Mouse (Mus musculus) liver, embryonic 16.5 days (tissue): ENCODE measurements at regions not wholly inside any gene's neighbourhood (a gene's known extent, or its start where the extent isn't known, plus 50 kb on each side); places are given as distances from the start of the nearest gene placed in this dataset.
A peak's percentile ranks its signal among the peaks of the same experiment; 100 is the strongest.

ENCODE experiments used
- ATAC-seq: fragments of 200-750 bp; cut with Nextera tagmentation; 2 replicates; pipeline ENCODE4 v1.8.0; 2017; ENCODE audit warnings: low read depth, mild to moderate bottlenecking, moderate number of reproducible peaks, moderate library complexity
- H3K27ac ChIP-seq: fragments of 300-500 bp; sonication (generic); 2 replicates; pipeline ENCODE4 v1.5.1; 2014; ENCODE audit warnings: mild to moderate bottlenecking, low read length
- H3K27me3 ChIP-seq: fragments of 300-500 bp; sonication (generic); 2 replicates; pipeline ENCODE4 v1.6.1; 2014; ENCODE audit warnings: low read depth, low read length, mixed read lengths; ENCODE audit not compliant: control insufficient read depth, insufficient read depth
- H3K36me3 ChIP-seq: fragments of 300-500 bp; sonication (generic); 2 replicates; pipeline ENCODE4 v1.6.1; 2014; ENCODE audit warnings: mild to moderate bottlenecking; ENCODE audit not compliant: control insufficient read depth, insufficient read depth
- H3K4me1 ChIP-seq: fragments of 300-500 bp; sonication (generic); 2 replicates; pipeline ENCODE4 v1.6.1; 2014; ENCODE audit warnings: low read depth, low read length, mixed read lengths; ENCODE audit not compliant: control insufficient read depth
- H3K4me2 ChIP-seq: fragments of 300-500 bp; sonication (generic); 2 replicates; pipeline ENCODE4 v1.6.1; 2014; ENCODE audit warnings: low read depth, low read length, mixed read lengths
- H3K4me3 ChIP-seq: fragments of 300-500 bp; sonication (generic); 2 replicates; pipeline ENCODE4 v1.5.1; 2014; ENCODE audit warnings: low read depth, mild to moderate bottlenecking, low read length
- H3K9ac ChIP-seq: fragments of 300-500 bp; sonication (generic); 2 replicates; pipeline ENCODE4 v1.6.1; 2014; ENCODE audit warnings: low read depth, low read length
- H3K9me3 ChIP-seq: fragments of 300-500 bp; sonication (generic); replicated peaks from 2 replicates; pipeline ENCODE4 v1.6.1; 2016; ENCODE audit warnings: low read length; ENCODE audit not compliant: control insufficient read depth
- WGBS: fragments of 180-500 bp; shearing (Covaris S2); extraction: QIAGEN DNeasy Blood & Tissue Kit; methylation state at CpG from one replicate; pipeline ENCODE4 v1.1.7; 2014; ENCODE audit not compliant: insufficient replicate concordance; 5-methylcytosine and 5-hydroxymethylcytosine counted together

DNA sequence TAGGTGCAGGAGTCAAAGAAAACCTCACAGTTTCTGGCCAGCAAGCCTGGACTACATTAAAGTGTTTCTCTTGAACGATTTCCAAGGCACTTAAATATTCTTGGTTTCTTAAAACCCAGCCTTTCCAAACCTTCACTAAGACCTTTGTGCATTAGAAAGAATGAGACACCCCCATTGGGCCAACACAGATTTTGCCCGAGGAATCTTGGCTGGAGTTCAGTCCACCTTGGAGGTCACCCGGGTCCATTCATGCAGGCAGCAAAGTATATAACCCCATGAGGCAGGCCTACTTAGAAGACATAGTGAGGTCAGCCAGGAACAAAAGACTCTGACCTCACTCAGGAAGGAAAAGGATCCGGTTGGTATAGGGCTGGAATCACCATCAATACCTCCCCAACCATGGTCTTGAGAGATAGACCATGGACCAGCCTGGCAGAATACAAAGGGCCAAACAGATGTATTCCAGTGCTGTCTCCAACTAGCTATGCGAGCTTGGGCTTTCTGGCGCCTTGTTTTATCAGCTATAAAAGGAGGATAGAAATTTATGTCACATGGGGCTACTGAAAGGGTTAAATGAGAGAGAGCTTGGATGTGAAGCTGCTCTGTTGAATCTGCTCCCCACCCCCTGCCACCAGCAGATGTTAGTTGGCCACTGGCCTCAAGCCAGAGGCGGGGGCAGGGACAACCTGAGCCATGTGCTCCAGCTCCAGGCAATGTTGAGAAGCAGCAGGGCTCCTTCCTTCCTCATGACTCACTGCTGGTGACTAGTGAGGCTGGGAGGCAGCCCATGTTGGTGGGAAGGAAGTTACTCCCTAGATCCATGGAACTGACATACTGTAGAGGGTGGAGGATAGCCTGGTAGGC is 181.9 kb upstream of the Ncam1 start:
- no peak for ATAC-seq
- no peak overlapping the region for H3K4me2 ChIP-seq
- no peak overlapping the region for H3K9ac ChIP-seq
- no peaks in the 10 kb centered on the region for H3K4me1 ChIP-seq
- H3K4me3 ChIP-seq: no peak overlapping the region
- H3K27me3 ChIP-seq: no peaks in the 10 kb centered on the region
- no peak overlapping the region for H3K27ac ChIP-seq
- H3K36me3 ChIP-seq: no peaks in the 10 kb centered on the region
- no peaks in the 10 kb centered on the region for H3K9me3 ChIP-seq
- 35% methylated on average over 7 of the region's 7 CpGs for WGBS

DNA sequence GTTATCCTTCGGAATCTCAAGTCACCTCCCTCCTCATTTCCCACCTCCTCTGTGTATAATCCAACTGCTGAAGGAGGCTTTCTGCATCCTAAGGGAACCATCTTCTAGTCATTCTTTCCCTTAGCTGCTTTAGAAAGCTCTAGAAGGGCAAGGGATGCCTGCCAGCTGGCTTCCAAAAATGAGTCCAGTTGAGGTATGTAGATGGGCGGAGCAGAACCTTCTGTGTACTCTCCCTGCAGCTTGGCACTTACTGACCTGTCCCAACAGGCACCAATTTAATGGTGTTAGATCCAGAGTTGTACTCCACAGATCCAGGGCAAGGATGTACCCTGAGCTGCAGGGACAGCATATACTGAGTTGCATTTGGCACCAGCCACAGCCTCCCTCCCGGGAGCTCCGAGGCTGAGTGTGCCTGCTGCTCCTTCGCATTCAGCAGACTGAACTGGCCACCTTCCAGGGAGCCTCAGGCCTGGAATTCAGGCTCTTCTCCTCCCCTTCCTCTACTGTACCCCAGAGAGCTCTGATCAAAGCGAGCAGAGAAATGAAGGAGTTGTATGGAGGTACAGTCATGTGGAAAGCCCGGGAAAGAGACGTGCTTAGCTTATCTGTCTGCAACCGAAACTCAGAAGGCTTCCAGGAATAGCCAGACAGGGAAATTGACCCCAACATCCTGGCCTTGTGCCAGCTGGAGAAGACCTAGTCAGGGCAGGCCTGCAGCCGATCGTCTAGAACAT is 177.4 kb upstream of the Ncam1 start:
- no peak overlapping the region for H3K9ac ChIP-seq

DNA sequence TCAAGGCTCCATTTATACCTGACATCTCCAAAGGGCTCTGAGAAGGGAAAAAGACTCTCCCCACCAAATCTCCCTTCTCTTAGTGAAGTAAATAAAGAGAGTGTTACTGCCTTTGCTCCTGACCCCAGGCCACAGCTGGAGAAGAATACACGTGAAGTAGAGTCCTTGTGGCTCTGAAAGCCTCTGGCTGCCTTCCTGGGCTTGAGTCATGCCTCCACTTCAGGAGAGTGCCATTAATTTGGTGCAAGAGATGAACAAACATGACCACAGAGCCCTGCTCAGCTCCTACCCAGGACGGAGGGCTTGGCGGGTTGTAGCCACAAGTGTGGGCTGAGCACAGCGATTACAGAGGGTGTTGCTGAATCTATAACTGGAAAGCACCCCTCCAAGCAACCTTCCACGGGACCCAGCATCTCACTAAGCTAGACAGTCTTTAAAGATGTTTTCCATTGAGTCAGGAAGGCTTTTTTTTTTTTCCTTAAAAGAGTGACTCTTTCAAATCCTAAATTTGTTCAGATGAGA is 175.3 kb upstream of the Ncam1 start:
- no peaks in the 10 kb centered on the region for H3K27me3 ChIP-seq
- no peaks in the 10 kb centered on the region for H3K9me3 ChIP-seq
- no peaks in the 10 kb centered on the region for H3K4me1 ChIP-seq
- no peak for ATAC-seq
- H3K9ac ChIP-seq: no peak overlapping the region
- no peak overlapping the region for H3K4me2 ChIP-seq
- H3K4me3 ChIP-seq: no peak overlapping the region
- 57% methylated on average over 5 of the region's 5 CpGs for WGBS
- no peaks in the 10 kb centered on the region for H3K36me3 ChIP-seq
- H3K27ac ChIP-seq: no peak overlapping the region

More for the DNA sequence above, 177.4 kb upstream of the Ncam1 start:
- no peaks in the 10 kb centered on the region for H3K27me3 ChIP-seq
- no peak overlapping the region for H3K4me2 ChIP-seq
- H3K4me1 ChIP-seq: no peaks in the 10 kb centered on the region
- no peaks in the 10 kb centered on the region for H3K36me3 ChIP-seq
- 40% methylated on average over 11 of the region's 11 CpGs for WGBS
- no peaks in the 10 kb centered on the region for H3K9me3 ChIP-seq
- H3K4me3 ChIP-seq: no peak overlapping the region
- peak; percentile 21; the same call in 1 of the 2 replicates for ATAC-seq
- H3K27ac ChIP-seq: no peak overlapping the region

DNA sequence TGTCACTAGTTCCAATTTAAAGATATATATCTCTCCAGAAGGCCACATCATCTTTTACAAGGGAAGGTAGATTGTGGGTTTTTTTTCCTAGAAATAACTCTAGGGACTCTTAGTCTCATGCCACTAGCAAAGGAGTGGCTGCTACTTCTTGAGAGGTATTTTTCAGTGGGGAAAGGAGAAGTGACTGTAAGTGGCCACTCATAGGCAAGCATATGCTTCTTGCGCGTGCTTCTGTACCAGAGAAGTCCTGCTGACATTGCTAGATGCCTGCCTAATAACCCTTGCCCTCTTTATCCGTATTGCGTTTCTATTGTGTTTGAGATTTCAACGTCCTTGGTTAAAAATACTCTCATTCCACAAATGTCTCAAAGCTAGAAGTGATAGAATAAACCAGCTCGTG is 170.7 kb upstream of the Ncam1 start:
- no peak overlapping the region for H3K27ac ChIP-seq
- no peak overlapping the region for H3K9ac ChIP-seq
- H3K27me3 ChIP-seq: no peaks in the 10 kb centered on the region
- no peak for ATAC-seq
- H3K4me2 ChIP-seq: no peak overlapping the region
- no peaks in the 10 kb centered on the region for H3K36me3 ChIP-seq
- no peaks in the 10 kb centered on the region for H3K4me1 ChIP-seq
- H3K4me3 ChIP-seq: no peak overlapping the region
- no peaks in the 10 kb centered on the region for H3K9me3 ChIP-seq
- 67% methylated on average over 6 of the region's 6 CpGs for WGBS

DNA sequence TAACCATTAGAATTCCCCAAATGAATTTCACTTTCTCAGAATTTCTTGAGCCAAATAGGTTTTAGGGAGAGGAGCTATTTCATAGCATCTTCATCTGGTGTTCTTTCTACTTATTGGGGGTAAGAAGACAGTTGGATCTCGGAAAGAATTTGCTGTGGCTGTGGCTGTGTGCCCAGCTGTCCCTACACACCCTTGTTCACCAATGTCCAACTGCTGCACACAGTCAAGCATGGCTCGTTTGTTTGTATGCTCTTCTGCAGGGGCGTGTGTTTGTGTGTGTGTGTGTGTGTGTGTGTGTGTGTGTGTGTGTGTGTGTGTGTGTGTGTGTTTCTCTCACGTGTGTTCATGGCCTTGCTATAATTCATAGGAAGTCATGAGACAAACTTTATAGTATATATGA is 165.9 kb upstream of the Ncam1 start:
- Histone ChIP-seq H3K4me1 (no peaks in the 10 kb centered on the region), H3K9ac (no peak overlapping the region), H3K36me3 (no peaks in the 10 kb centered on the region), H3K4me3 (no peak overlapping the region), H3K27me3 (no peaks in the 10 kb centered on the region), H3K9me3 (no peaks in the 10 kb centered on the region), H3K4me2 (no peak overlapping the region), H3K27ac (no peak overlapping the region)
- ATAC-seq: no peak
- WGBS: 49% methylated on average over 4 of the region's 4 CpGs

DNA sequence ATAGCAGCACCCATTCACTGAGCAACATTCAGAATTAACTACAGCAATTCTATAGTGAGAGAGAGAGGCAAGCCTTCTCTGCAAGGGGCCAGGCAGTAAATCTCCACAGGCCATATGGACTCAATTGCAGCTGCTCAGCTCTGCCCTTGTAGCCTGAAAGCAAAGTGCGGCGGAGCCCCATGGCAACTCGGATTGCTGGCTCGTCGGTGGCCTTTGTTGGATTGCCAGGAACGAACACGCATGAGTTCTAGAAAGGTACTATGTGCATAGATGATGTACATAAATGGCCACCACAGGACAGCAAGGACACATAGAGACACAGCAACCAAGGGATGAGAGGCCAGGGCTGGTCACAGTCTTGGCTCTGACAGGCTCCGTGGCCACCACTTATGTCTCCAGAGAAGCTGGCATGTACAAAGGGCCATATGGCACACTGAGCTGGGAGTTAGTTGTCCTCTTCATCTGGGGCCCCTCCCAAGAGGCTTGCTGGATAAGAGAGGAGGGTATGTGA is 163.9 kb upstream of the Ncam1 start:
- no peak for ATAC-seq
- Histone ChIP-seq H3K9me3 (no peaks in the 10 kb centered on the region), H3K4me1 (no peaks in the 10 kb centered on the region), H3K4me2 (no peak overlapping the region), H3K9ac (no peak overlapping the region), H3K27me3 (no peaks in the 10 kb centered on the region), H3K4me3 (no peak overlapping the region), H3K27ac (no peak overlapping the region), H3K36me3 (no peaks in the 10 kb centered on the region)
- WGBS: 67% methylated on average over 8 of the region's 8 CpGs

DNA sequence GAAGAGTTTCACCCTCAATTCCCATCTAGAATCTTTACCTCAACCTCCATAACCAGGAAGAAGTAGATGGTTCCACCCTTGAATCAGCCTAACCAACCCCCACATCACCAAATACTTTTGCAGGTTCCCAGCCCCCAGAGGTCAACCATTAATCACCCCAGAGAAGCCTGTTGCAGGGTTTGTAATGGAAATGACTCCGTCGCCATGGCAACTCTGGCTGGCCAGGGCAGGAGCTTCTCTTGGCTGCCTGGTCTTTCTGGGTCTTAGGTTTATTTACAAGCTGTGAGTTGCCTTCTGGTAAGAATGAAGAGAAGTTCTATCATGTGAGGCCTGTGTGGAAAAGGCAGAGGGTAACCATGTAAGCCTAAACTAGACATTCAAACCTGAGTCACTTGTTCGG is 163.2 kb upstream of the Ncam1 start:
- H3K4me2 ChIP-seq: no peak overlapping the region
- 41% methylated on average over 3 of the region's 3 CpGs for WGBS
- no peaks in the 10 kb centered on the region for H3K27me3 ChIP-seq
- H3K36me3 ChIP-seq: no peaks in the 10 kb centered on the region
- no peak for ATAC-seq
- no peak overlapping the region for H3K4me3 ChIP-seq
- no peaks in the 10 kb centered on the region for H3K4me1 ChIP-seq
- H3K27ac ChIP-seq: no peak overlapping the region
- H3K9ac ChIP-seq: no peak overlapping the region
- no peaks in the 10 kb centered on the region for H3K9me3 ChIP-seq

DNA sequence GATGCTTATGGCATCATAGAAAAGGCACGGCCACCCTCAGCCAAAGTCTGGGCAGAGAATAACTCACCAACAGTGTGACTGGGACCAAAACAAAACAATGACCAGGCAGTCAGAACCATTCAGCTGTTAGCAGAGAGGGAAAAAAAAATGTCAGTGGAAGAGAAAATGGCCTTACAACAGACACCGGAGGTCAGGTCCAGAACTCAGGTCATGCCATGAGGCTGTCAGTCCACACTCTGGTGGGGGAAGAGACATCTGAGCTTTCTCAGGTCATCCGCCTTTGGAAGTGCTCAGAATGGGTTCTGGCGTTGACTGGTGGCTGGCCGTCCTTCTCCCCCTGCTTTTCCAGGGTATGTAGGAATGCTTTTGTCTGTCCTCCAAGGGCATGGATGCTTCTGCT is 162.6 kb upstream of the Ncam1 start:
- Histone ChIP-seq H3K4me3 (no peak overlapping the region), H3K27me3 (no peaks in the 10 kb centered on the region), H3K9me3 (no peaks in the 10 kb centered on the region), H3K27ac (no peak overlapping the region), H3K36me3 (no peaks in the 10 kb centered on the region), H3K9ac (no peak overlapping the region), H3K4me2 (no peak overlapping the region), H3K4me1 (no peaks in the 10 kb centered on the region)
- WGBS: 73% methylated on average over 5 of the region's 5 CpGs
- ATAC-seq: no peak

DNA sequence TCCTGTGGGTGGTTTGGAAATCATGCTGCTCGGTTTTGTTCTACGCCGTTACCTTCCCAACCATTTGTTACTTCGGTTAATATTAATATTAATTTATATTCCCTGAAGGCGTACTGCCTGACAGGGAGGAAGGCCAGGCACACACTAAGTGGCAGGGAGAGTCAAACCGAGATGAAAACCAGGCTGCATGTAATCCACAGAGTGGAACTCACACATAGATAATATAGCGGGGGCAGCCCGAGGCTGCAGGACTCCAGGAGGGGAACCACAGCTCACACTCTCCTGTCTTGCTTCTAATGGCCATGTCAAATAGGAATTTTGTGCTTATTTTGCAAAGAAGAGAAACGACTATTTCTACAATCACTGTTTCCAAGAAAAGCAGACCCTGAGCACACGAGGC is 161.3 kb upstream of the Ncam1 start:
- Histone ChIP-seq H3K36me3 (no peaks in the 10 kb centered on the region), H3K4me1 (no peaks in the 10 kb centered on the region), H3K27me3 (no peaks in the 10 kb centered on the region), H3K4me2 (no peak overlapping the region), H3K9ac (no peak overlapping the region), H3K27ac (no peak overlapping the region), H3K9me3 (no peaks in the 10 kb centered on the region), H3K4me3 (no peak overlapping the region)
- no peak for ATAC-seq
- WGBS: 59% methylated on average over 10 of the region's 10 CpGs
